Mouse (Mus musculus) cortical plate, adult 2 months (tissue): ENCODE results near the gene Lrrc4b.

ENCODE experiments used
- CTCF ChIP-seq: fragments of 200-500 bp; IDR thresholded peaks from 2 replicates; pipeline ENCODE4 v1.5.1; 2011; ENCODE audit warnings: mild to moderate bottlenecking, control low read depth, low read length; ENCODE audit not compliant: insufficient read depth; ENCODE audit errors: extremely low read depth
- POLR2A ChIP-seq: fragments of 200-500 bp; IDR thresholded peaks from 2 replicates; pipeline ENCODE4 v1.6.1; 2011; ENCODE audit warnings: mild to moderate bottlenecking, low read length, control low read depth; ENCODE audit not compliant: insufficient read depth; ENCODE audit errors: extremely low read depth

- TF ChIP-seq CTCF (no peak), POLR2A (no peak)
These were observed 70.1 kb downstream of the Lrrc4b start for GRCm38 (mm10) chr7:44498922-44499321.
